Mouse (Mus musculus): Measurements from ENCODE around the gene St6galnac3. TPM values are rescaled to one million over a fixed set of nuclear protein-coding genes. Genes with fewer than 3 reads are reported as not detected.

Gene St6galnac3
- total RNA-seq, 2 experiments from 2014 or later: 11.8 to 20.8 TPM

DNA sequence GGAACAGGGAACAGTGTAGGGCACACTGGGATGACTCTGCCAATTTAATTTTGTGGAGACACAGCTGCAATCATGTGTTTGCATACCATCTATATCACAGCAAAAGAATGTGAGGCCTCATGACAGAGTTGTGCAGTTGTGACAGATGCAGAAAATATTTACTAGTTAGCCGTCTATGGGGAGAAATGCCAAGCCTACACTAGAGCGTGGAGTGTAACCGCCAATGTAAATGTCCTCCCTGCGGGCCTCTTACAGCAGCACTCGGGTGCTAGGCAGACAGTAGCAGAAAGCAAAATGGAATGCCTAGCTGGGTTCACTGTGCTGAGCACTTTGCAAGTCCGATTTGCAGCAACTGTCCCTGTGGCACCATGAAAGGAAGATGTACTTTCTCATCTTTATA lies 261.1 kb downstream of the St6galnac3 start:
- no peak for DNase-seq

DNA sequence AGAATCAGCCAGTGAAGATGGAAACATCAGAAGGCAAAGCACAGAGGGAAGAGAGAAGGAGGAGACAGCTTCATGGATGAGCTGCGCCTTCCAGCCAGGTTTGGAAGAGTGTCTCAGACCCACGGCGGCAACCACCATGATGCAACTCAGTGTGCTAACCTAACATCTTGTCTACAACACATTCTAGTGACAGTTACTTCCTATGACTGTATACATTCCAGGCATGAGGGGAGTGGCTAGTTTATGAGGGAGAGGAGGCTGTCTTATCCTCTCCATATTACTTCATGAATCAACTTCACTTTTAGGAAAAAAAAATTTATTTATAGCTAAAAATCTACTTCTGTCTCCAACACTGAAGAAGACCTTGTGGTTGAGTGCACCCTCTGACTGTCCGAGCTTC lies 264.8 kb downstream of the St6galnac3 start:
- no peak for DNase-seq

DNA sequence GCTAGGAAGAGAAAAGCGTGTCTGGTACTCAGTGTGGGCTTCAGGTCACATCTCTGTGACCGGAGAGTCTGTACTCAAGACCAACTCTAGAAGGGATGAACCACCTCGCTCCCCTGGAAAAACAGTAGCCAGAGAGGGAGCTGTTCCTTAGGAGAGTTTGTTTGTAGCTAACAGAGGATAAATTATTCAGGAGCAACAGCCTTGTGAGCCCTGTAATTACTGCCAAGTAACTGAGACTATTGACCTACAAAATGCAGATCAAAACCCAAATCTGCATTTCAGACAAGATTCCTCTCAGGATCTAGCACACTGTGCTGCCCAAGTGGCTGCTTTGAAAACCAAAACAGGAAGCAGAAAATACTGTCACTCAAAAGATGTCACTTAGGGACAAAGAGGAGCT lies 266.4 kb downstream of the St6galnac3 start:
- no peak for DNase-seq

DNA sequence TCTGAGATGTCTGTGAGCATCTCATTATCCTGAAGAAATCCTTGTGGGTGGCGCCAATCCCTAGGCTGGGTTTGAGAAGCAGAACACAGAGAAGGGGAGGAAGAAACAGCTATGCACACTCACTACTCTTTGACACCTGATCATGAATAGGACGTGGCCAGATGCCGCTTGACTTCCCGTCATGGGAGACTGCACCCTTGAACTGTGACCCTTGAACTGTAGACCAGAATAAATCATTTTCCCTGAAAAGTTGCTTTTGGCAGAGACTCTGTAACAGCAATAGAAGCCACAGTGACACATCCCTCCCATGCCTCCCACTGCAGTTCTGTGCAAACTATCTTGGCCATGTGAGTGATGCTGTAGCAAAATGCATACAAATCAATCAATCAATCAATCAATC lies 267.3 kb downstream of the St6galnac3 start:
- DNase-seq: no peak

DNA sequence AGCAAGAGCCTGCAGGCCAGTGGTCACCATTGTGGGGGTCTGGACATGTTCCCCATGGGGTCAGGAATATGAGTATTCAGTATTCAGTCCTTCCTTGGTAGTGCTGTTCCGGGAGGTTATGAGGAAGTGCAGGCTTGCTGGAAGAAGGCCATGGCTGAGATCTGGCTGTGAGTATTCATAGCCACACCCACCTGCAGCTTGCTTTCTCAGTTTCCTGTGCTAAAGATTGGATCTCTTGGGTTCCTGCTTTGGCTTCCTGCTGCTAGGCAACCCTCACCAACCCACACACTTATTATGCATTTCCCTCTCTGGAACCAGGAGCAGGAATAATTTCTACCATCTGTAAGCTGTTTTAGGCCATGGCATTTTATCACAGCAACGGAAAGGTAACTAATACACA lies 267.8 kb downstream of the St6galnac3 start:
- no peak for DNase-seq

DNA sequence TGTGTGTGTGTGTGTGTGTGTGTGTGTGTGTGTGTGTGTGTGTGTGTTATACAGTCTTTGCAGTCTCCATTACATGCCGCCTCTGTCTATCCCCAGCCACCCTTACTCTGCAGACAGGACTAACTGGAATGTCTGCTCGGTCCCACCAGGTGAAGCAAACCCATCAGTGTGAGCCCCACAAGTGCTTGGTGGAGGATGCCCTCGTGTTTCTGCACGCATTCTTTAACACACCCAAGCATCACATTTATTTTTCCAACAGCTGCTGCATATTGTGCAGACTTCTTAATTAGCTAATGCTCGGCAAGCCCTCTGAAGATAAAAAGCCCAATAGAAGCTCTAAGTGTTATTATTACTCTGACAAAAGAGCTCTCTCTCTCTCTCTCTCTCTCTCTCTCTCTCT lies 268.7 kb downstream of the St6galnac3 start:
- DNase-seq: no peak

DNA sequence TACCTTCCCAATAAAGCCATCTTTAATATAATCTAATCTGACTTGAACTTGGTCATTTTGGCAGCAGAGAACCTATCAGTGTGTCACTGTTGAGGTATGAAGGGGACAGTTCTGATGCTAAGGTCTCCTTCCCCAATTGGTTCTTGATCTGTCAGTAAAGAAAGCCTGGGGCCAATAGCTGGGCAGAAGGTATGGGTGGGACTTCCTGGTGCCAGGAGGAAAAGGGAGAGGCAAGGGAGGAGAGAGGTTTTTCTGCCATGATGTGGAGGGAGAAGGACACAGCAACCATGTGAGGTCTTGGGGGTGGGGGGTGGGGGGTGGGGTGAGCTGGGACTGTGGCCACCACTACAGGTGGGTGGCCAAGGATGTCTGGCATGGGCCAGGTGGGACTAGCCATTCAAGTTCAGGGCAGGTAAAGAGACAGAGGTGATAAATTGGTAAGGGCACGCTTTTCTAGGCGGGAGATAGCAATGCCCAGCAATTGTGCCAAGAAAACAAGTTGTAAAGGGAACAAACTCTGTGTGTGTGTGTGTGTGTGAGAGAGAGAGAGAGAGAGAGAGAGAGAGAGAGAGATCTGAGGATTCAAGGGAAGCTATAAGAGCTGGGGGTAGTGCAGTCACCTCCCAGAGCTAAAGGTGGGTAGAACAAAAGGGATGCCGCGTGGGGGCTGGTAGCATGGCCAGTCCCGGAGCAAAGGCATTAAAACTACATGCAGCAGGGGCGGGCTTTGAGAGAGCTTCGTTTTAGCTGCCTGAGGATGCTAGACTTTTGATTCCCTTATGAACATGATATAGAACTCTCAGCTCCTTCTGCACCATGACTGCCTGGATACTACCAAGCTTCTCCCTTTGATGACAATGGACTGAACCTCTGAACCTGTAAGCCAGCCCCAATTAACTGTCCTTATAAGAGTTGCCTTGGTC lies 271.6 kb downstream of the St6galnac3 start:
- no peak for DNase-seq

DNA sequence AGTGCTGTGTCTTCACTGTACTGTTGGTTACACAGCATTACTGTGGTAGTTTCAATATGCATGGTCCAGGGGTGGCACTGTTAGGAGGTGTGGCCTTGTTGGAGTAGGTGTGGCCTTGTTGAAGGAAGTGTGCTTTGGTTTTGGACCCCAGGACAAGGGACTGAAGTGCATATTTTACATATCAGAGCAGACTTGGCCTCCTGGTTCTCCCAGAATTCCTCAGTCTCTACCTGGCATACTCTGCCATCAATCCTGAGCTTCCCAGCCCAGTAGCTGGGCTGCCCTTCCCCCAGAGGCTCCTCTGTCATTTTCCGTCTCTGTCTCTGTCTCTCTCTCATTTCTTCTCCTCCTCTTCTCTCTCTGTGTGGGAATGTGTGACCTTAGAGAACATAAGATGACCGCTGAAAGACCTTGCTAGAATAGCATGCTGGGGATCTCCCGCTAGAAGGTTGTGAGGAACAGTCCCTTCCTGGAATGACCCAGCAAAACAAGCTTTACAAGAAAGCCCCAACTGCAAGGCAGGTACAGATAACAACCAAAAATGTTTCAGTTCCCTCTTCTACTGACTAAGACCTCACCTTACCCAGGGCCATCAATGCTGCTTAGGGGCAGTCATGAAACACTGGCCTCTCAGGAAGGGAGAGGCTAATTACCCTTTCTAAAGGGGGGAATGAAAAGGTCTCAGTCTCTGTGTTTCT lies 272.5 kb downstream of the St6galnac3 start:
- no peak for DNase-seq

DNA sequence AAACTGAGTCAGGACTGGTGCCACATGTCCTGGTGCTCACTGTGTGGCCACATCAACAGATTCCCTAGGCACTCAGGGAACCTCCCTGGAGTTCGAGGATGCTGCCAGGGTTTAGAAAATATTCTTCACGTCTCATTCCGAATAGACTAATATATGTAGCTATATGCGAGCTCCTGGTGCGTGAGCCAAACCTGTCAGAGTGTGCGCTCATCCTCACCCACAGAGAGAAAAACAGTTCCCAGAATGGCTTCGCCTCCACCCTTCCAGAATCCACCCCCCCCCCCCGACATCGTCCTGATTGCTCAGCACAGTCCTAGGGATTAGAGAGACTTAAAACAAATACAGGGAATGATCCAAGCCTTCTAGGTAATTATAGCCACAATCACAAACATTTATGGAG lies 283.6 kb downstream of the St6galnac3 start:
- DNase-seq: no peak

DNA sequence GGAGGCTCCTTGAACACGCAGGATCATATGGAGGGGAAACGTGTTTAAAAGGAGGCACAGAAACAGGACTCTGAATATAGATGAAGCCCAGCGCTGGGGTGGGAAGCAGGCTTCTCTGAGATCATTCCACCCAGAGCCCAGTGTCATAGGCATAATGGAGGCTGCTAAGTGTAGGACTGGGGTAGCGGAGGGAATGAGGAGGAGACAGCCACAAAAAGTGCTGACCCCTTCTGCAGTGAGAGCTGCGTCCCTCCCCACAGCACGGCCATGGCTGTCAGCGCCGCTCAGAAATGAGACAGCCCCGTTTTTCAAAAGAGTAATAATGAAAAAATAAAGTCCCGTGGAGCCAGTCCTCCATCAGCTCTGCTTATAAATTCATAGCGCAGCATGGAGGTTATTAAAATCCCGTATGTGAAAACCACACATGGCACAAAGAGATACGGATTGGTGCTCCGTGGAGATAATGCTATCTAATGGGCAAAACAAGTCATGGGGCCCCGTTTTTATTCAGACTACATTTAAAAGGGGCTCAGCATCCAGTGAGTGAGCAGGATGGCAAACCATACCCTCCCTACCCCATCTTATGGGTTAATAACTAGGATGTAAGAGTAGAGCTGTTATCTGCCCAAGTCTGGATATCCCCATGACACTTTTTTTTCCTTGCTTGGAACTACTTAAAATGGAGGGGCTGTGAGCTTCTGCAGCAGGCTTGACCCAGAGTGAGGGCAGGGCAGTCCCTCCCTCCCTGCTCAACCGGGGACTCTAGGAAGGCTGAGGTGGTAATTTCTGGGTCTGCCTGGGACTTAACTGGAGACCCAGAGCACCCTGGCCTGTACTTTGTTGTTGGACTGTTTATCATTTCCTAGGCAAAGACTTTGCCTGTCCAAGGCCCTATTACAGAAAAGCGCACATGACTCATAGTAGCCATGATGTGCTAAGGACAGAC lies 288.6 kb downstream of the St6galnac3 start:
- DNase-seq: peak; percentile 31 to 33

DNA sequence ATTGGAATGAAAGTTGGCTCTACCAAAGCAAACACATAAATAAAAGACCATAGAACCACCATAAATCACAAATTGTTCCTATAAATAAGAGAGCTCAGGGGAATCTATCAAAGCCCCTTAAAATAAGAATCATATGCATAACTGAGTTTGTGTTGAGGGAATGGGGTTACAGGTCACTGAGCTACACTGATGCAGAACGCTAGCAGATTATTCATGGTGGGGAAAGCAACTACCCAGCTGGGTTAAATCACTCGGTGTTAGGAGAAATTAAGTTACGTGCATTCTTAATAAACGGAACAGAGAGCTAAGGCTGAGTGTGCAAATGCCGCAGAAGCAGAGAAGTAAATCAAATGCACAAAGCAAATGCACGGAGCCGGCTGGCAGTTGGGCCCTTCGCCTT lies 292.0 kb downstream of the St6galnac3 start:
- no peak for DNase-seq

DNA sequence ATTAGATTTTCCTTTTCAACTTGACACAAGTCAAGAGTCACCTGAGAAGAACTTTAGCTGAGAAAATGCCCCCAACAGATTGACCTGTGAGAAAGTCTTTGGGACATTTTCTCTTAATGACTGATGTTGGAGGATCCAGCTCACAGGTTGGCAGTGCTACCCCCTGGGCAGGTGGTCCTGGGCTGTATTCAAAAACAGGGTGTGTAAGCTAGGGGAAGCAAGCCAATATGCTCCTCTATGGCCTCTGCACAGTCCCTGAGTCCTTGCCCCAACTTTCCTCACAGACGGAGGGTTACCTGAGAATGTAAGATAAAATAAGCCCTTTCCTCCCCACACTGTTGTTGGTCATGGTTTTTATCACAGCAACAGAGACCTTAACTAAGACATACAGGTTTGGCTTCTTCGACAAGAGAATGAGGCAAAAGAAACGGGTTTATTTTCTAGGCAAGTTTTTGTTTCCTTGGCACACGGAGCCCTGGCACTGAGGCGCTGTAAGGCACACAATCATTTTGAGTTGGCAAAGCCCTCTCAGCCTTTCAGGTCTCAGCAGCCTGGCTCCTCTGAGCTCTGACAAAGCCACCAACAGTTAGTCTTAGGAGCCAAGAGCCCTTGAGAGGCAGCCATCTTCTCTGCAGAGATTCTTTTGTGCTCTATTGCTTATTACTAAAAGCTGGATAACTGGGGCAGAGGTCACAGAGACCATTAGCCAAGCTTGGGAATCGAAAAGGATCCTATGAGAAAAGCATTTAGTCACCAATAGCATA lies 292.7 kb downstream of the St6galnac3 start:
- no peak for DNase-seq

DNA sequence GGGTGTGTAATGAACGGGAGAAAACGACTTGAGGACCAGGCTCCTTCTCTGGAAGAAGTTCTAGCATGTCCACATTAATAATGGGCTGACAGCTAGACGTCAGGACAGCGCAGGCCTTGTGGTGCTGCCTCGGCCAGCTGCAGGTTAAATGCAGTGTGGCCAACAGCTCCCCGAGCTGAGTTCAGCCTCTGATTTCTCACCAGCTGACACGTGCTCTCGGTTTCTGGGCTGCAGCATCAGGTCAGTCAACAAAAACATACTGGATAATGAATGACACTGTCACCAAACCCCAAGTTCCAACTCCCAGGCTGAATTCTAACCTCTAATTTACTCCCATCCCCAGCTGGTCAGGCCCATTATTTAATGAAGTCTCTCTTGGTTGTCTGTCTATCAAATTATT lies 295.1 kb downstream of the St6galnac3 start:
- DNase-seq: no peak

DNA sequence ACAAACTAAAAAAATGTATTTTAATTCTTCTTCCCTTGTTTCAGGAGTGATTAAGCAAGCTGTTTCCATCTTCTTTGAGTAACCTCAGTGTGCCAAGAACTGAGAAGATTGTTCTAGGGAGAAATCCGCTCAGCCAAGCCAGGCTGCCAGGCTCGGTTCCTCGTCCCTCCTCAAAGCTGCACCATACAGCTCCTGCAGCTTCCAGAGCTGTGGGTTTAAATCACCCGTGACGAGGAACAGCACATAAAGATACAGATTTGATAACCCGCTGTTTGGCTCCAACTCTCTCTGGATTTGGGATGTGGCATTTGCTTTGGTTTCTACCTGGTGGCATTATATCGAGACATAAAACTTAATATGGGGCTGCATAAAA lies 303.1 kb downstream of the St6galnac3 start:
- DNase-seq: no peak

DNA sequence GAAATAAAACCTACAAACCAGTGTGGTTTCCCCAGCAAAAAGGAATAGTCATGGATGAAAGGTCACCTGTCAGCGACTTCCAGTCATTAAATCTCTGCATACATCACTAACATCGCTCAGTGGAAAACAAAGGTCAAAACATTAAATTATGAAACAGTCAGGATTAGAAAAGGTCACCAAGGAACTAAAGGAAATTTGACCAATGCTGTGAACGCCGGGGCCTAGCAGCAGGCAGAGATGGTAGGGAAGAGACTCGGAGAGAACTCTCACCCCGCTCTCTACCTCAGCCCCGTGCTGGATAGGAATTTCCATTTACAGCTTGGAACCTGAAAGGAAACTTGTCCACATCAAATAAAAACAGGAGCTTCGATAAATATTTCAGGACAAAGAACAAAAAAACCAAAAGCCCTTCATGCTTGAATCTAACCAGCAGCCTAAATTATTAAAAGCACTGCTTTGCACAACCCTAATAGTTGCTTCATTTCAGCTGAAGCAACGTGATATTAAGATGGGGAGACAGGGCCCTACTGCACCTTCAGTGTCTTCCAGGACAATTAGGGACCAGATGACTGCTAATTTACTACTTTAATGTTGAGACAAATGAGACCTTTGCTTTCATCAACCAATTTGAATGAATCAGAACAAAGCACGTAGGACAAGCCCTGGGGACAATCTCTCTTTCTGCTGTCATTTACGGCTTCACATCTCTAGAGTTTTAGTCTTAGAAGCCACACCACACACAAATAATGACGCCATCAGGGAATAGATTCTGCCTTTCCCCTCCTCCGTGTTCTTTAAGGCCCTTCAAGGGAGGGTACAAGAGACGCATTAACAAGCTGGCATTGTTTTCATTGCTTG lies 303.7 kb downstream of the St6galnac3 start:
- DNase-seq: peak; percentile 46 to 47

DNA sequence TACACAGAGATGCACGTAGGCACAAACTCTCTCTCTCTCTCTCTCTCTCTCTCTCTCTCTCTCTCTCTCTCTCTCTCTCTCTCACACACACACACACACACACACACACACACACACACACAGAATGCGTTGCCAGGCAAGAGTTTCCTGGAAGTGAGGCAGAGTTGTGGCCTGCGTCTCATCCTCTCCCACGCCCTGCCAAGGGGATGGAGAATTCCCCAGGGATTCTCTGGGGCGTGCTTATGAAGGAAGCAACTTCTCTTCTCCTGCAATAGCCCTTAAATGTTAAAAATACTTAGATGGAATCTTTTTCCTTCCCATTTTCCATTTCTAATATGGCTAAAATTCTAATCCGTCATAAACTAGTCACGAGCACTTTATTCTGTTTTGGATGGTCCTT lies 305.6 kb downstream of the St6galnac3 start:
- peak; percentile 17 to 40 for DNase-seq

DNA sequence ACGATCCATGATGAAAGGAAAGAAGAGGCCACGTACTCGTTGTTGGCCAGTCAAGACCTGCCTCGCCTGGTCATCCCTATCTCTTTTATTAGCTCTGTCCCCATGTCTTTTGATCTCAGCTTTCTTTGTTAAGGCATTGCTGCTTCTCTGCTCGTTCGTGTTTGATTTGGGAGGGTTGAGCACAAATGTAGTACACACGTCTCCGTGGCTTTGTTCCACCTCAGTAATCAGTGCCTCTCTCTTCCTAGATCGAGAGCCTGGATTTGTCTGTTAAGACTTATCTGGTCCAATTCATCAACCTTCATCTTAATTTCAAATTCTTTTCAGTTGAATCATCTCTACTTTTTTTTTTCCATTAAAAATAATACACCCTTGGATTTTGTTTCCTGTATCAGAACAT lies 308.0 kb downstream of the St6galnac3 start:
- no peak for DNase-seq

DNA sequence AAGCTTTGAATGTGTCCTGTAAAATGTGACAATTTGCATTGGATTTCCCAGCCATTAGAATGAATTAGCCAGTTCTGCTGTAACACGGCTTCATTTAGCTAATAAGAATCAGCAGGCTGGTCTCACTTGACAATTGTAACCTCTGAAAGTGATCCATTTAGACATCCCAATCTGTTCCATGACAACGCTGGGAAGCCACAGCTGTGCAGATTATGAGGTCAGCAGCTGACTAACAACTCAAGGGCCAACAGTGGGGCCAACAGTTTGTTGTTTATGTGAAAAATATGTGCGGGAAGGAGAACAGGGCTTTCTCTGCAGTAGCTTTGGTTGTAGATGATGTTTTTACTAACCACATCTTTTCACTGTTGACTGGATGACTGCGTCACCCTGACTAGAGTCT lies 308.6 kb downstream of the St6galnac3 start:
- no peak for DNase-seq

DNA sequence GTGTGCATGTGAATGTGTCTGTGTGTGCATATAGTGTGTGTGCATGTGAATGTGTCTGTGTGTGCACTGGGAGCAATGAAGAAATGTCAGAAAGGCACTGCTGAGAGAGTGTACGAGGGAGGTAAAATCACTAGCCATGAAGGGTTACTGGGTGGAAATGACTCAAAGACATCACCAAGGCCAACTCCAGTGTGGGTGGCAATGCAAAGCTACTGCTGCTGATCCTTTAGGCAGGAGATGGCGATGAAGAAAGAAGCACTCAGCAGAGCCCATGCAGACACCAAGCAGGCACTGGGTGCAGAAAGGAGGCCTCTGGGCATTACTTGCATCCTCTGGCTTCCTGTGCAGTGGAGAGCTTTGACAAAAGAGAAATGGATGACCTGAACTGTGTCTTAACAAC lies 310.8 kb downstream of the St6galnac3 start:
- peak; percentile 46 for DNase-seq

DNA sequence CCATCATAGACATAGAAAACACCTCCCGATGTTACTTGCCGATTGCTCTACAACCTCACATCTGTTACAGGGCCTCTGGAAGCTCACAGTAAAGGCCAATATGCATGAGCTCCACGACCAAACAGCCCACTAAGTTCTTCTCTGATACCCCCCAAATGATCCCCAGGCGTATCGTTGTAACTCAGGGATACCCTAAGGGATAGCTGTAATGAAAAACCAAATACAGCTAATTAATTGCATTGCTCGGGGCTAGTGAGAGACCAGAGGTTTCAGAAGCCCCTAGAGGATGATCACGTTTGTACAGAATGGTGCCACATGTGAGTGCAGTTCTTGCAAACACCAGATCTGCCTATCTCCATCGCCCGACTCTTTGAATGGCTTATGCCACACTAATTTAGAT lies 315.7 kb downstream of the St6galnac3 start:
- DNase-seq: no peak

DNA sequence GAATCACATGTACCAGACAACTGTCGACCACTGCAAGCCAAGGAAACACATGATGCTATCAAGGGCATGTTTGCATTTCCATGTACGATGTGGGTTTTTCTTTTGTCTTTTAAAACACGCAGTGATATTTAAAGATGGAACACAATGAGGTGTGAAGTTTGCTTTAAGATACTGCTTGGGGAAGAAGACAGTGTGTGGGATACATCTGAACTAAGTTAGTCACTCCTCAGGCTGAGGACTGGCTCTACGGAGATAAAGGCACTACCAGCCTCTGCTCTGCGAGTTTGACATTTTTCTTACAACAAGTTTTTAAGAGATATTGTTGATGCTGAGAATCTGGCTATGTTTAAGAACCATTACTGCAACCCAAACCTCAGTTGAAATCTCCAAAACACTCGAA lies 316.6 kb downstream of the St6galnac3 start:
- no peak for DNase-seq

All from adrenal gland, postnatal 36 days (tissue).